Mouse (Mus musculus) stomach, postnatal 0 days (tissue): ENCODE data around the gene Syt6. TPM values are rescaled to one million over a fixed set of nuclear protein-coding genes. Genes with fewer than 3 reads are reported as not detected.

Experiments
- ATAC-seq: fragments of 200-750 bp; cut with Nextera tagmentation; 2 replicates; pipeline ENCODE4 v1.8.0; 2017; ENCODE audit not compliant: low FRiP score, low TSS enrichment
- DNase-seq: peaks from one replicate; pipeline ENCODE4 v3.0.0-alpha.2; 2016; ENCODE audit warnings: low spot score
- H3K27ac ChIP-seq: fragments of 300-500 bp; sonication (generic); replicated peaks from 2 replicates; pipeline ENCODE4 v1.5.1; 2014; ENCODE audit warnings: mild to moderate bottlenecking, control low read depth
- H3K27me3 ChIP-seq: fragments of 300-500 bp; sonication (generic); 2 replicates; pipeline ENCODE4 v1.6.1; 2014; ENCODE audit warnings: low read length; ENCODE audit not compliant: control insufficient read depth, insufficient read depth
- H3K36me3 ChIP-seq: fragments of 300-500 bp; sonication (generic); 2 replicates; pipeline ENCODE4 v1.6.1; 2014; ENCODE audit warnings: low read length, mixed read lengths; ENCODE audit not compliant: control insufficient read depth, insufficient read depth
- H3K4me1 ChIP-seq: fragments of 300-500 bp; sonication (generic); replicated peaks from 2 replicates; pipeline ENCODE4 v1.6.1; 2014; ENCODE audit warnings: antibody characterized with exemption; ENCODE audit not compliant: control insufficient read depth, insufficient read depth
- H3K4me2 ChIP-seq: fragments of 300-500 bp; sonication (generic); replicated peaks from 2 replicates; pipeline ENCODE4 v1.6.1; 2014; ENCODE audit warnings: low read depth, mild to moderate bottlenecking, control low read depth, moderate library complexity
- H3K4me3 ChIP-seq: fragments of 300-500 bp; sonication (generic); 2 replicates; pipeline ENCODE4 v1.5.1; 2014; ENCODE audit warnings: low read depth, low read length, control low read depth
- H3K9ac ChIP-seq: fragments of 300-500 bp; sonication (generic); 2 replicates; pipeline ENCODE4 v1.6.1; 2014; ENCODE audit warnings: mild to moderate bottlenecking, low read length, control low read depth, mixed read lengths
- H3K9me3 ChIP-seq: fragments of 300-500 bp; sonication (generic); 2 replicates; pipeline ENCODE4 v1.6.1; 2016; ENCODE audit warnings: low read length; ENCODE audit not compliant: control insufficient read depth
- CTCF ChIP-seq: IDR thresholded peaks from 2 replicates; pipeline ENCODE4 v1.5.1; 2016; ENCODE audit warnings: antibody characterized with exemption, low read depth, mild to moderate bottlenecking, moderate library complexity
- EP300 ChIP-seq: optimal IDR thresholded peaks from 2 replicates; pipeline ENCODE3; 2016; ENCODE audit warnings: antibody characterized with exemption
- WGBS: fragments of 180-500 bp; shearing (Covaris S2); extraction: QIAGEN DNeasy Blood & Tissue Kit; methylation state at CpG from one replicate; pipeline ENCODE4 v1.1.7; 2014; 5-methylcytosine and 5-hydroxymethylcytosine counted together
- polyA plus RNA-seq: library from polyadenylated mRNA; unstranded; fragments of >200 nt; fragmentation: Nextera tagmentation; extraction: Ambion mirVana; gene quantifications from 2 replicates; pipeline ENCODE4 v1.2.1, GENCODE M21; 2015

The Syt6 gene
- polyA plus RNA-seq, 1 experiment from 2014 or later: 0.64 TPM

DNA sequence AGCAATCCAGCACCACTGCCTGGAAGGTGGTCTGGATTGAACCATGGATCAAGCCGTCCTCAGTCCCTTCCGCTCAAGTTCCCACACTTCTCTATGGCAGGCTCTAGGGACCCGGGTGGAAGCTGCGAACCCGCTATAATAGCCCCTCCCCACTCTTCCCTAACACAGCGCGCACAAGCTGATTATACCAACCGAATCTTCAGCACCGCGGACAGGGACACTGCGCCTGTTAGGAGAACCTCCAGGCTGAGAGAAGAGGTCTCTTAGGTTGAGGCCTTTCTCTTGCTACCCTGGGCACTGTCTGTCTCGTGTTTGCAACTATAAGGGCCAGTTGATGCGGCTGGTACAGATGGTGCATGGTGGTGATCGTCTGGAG is 1.3 kb upstream of the Syt6 start:
- 1% methylated on average over 14 of the region's 14 CpGs for WGBS
- no peak for TF ChIP-seq CTCF
- no peak for TF ChIP-seq EP300
- Histone ChIP-seq H3K4me3 (no peak overlapping the region), H3K9me3 (no peaks in the 10 kb centered on the region), H3K9ac (no peak overlapping the region), H3K27me3 (peaks cover 21% of the 10 kb centered on the region), H3K4me1 (no peaks in the 10 kb centered on the region), H3K27ac (no peak overlapping the region), H3K4me2 (no peak overlapping the region), H3K36me3 (no peaks in the 10 kb centered on the region)
- ATAC-seq (peak; percentile 46; the same call in 1 of the 2 replicates), DNase-seq (peak; percentile 79)

DNA sequence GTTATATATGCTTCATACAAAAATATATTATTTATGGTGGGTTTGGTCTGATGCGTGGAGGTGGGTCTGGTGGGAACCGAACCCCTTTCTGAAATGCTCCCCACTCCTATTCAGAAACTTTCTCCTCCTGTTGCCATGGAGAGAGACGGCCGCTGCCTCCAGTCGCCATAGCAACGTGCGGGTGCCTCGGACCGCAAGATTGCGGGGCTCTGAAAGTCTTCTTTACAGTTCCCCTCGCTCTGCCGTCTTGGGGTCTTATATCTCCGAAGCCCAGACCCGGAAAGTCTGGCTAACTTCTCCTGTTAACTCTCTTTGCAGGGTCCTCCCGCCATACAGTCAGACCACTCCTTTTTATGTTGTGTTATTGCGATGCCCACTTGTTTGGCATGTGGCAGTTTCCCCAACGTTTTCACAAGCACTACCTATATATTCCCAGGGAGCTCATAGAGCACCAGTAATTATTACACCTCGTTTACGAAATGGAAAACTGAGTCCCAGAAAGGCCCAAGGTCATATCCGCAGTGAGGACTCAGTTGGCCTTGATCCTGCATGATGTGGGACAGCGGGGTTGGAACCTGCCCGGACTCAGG is 370 bp upstream of the Syt6 start:
- 15% methylated on average over 22 of the region's 22 CpGs for WGBS

DNA sequence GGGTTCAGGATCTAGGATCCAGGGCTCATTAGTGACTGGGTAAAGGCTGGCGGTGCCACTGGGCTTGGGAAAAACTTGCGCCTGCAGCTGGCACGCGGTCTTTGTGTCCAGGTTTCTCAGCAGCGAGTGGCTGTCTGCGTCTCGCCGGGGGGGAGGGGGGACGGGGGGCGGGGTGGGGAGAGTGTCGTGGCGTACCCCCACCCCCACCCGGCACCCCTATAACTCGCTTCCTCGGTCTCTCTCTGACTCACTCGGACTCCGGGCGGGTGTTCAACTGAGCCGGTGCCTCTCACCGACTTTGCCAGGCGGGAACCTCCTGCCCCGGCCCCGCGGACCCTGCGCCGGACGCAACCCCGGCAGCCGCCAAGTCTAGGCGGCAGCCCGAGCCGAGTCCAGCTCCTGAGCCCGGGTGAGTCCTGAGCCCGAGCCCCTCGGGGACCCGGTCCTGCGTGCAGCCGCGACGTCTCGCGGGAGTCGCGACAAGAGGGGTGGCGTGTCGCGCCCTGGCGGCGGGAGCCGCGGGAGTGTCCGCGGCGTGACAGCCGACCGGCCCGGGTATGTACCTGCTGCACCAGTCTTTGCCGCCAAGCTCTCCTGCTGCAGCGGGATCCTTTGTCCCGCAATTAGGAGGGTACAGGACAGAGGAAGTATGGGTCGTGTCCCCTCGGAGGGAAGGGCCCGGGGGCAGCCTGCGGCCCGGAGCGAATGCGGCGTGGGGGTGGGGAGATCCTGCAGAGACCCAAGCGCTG is 1.0 kb downstream of the Syt6 start:
- Histone ChIP-seq H3K27ac (no peak overlapping the region), H3K36me3 (no peaks in the 10 kb centered on the region), H3K9ac (no peak overlapping the region), H3K4me2 (peak overlapping the region; percentile 66), H3K4me1 (no peaks in the 10 kb centered on the region), H3K4me3 (peak overlapping the region; percentile 40), H3K9me3 (no peaks in the 10 kb centered on the region), H3K27me3 (peaks cover 21% of the 10 kb centered on the region)
- ATAC-seq (no peak; the same call in 1 of the 2 replicates), DNase-seq (peak; percentile 28)
- WGBS: under 1% methylated on average over 67 of the region's 69 CpGs
- no peak for TF ChIP-seq EP300
- TF ChIP-seq CTCF: peak; percentile 18; the same call in 1 of the 2 replicates

More for the DNA sequence above, 370 bp upstream of the Syt6 start:
- H3K9ac ChIP-seq: no peak overlapping the region
- peaks cover 21% of the 10 kb centered on the region for H3K27me3 ChIP-seq
- ATAC-seq (no peak), DNase-seq (no peak)
- no peaks in the 10 kb centered on the region for H3K9me3 ChIP-seq
- no peak overlapping the region for H3K27ac ChIP-seq
- H3K4me3 ChIP-seq: no peak overlapping the region; the same call in 1 of the 2 replicates
- no peaks in the 10 kb centered on the region for H3K4me1 ChIP-seq
- H3K36me3 ChIP-seq: no peaks in the 10 kb centered on the region
- TF ChIP-seq EP300: no peak
- TF ChIP-seq CTCF: no peak
- no peak overlapping the region; the same call in 1 of the 2 replicates for H3K4me2 ChIP-seq

- DNase-seq (no peak), ATAC-seq (no peak)
- H3K27ac ChIP-seq: no peak overlapping the region
- WGBS: 90% methylated on average over 17 of the region's 17 CpGs
- no peak overlapping the region for H3K4me3 ChIP-seq
- no peaks in the 10 kb centered on the region for H3K27me3 ChIP-seq
- TF ChIP-seq CTCF (no peak), EP300 (no peak)
- H3K4me2 ChIP-seq: no peak overlapping the region
- H3K36me3 ChIP-seq: no peaks in the 10 kb centered on the region
- H3K9ac ChIP-seq: no peak overlapping the region
- no peaks in the 10 kb centered on the region for H3K4me1 ChIP-seq
- no peaks in the 10 kb centered on the region for H3K9me3 ChIP-seq
Measured at GRCm38 (mm10) chr3:103587136-103587535, 12.1 kb downstream of the Syt6 start.

GRCm38 (mm10) chr3:103587672-103588071 is 12.6 kb downstream of the Syt6 start:
- no peaks in the 10 kb centered on the region for H3K27me3 ChIP-seq
- H3K9ac ChIP-seq: no peak overlapping the region
- ATAC-seq: no peak
- H3K9me3 ChIP-seq: no peaks in the 10 kb centered on the region
- no peak overlapping the region for H3K4me3 ChIP-seq
- 87% methylated on average over 5 of the region's 5 CpGs for WGBS
- DNase-seq: no peak
- H3K4me1 ChIP-seq: no peaks in the 10 kb centered on the region
- no peak overlapping the region for H3K27ac ChIP-seq
- no peaks in the 10 kb centered on the region for H3K36me3 ChIP-seq
- H3K4me2 ChIP-seq: no peak overlapping the region
- TF ChIP-seq EP300 (no peak), CTCF (no peak)

GRCm38 (mm10) chr3:103589636-103590035 is 14.6 kb downstream of the Syt6 start:
- TF ChIP-seq CTCF: no peak
- no peak for TF ChIP-seq EP300
- H3K4me2 ChIP-seq: no peak overlapping the region
- H3K9ac ChIP-seq: no peak overlapping the region
- 51% methylated on average over 5 of the region's 5 CpGs for WGBS
- no peak overlapping the region for H3K27ac ChIP-seq
- no peaks in the 10 kb centered on the region for H3K36me3 ChIP-seq
- H3K4me1 ChIP-seq: no peaks in the 10 kb centered on the region
- no peaks in the 10 kb centered on the region for H3K9me3 ChIP-seq
- H3K4me3 ChIP-seq: no peak overlapping the region
- H3K27me3 ChIP-seq: no peaks in the 10 kb centered on the region
- DNase-seq: no peak
- no peak for ATAC-seq
